Mouse (Mus musculus): ENCODE data around the gene Lgals1.

Gene Lgals1

GRCm38 (mm10) chr15:78937311-78937710 lies 10.8 kb downstream of the Lgals1 start:
- DNase-seq (ENCODE audit: extremely low spot score) = no peak

- no peak for DNase-seq (ENCODE audit: extremely low spot score)
Measured at GRCm38 (mm10) chr15:78937963-78938362, 11.4 kb downstream of the Lgals1 start.

GRCm38 (mm10) chr15:78940325-78940724 lies 13.8 kb downstream of the Lgals1 start:
- DNase-seq (ENCODE audit: extremely low spot score) = no peak

- peak; percentile 87 for DNase-seq (ENCODE audit: extremely low spot score)
Measured at GRCm38 (mm10) chr15:78942663-78943062, 16.1 kb downstream of the Lgals1 start.

- no peak for DNase-seq (ENCODE audit: extremely low spot score)
Measured at GRCm38 (mm10) chr15:78946232-78946631, 19.7 kb downstream of the Lgals1 start.

DNA sequence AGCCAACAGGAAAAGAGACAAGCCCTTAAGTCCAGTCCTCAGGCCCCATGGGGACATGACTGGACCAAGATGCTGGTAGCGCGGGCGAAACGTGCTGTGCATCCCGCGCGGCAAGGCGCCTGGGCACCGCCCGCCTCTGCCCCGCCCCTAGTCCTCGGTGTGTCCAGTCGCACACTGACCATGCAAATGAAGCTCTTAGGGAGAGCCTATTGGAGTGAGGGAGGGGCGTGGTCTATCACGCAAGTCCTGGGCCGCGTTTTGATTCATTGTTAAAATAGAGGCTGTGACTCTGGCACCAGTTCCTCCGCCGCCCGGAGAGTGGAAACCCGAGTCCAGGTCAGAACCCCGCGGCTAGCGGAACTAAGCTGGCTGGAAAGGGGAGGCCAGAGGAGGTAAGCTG lies 21.1 kb downstream of the Lgals1 start, which contains the start of gene Triobp:
TSS of gene Triobp (plus strand) at position 68 of the 400 bp plus-strand sequence.
- DNase-seq (ENCODE audit: extremely low spot score) = peak; percentile 90

- DNase-seq (ENCODE audit: extremely low spot score) = no peak
Measured at GRCm38 (mm10) chr15:78948152-78948725, 21.7 kb downstream of the Lgals1 start.

DNA sequence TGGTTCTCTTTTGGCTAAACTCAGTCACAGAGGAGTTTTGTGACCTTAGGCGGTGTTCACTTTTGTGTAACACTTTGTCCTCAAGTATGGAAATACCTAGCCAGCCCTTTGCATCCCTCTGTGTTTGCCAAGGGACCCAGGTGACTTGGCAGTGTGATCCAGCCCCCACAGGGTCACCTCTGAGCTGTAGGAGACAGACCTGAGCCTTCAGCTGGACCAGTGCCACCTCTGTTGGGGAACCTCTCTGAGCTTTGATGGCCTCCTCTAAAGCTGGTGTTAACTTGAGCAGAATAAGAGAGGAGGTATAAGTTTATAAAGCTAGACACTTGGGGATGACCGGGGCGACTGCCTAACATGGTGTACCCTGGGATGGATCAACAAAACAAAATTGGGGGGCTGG lies 22.4 kb downstream of the Lgals1 start:
- no peak for DNase-seq (ENCODE audit: extremely low spot score)

GRCm38 (mm10) chr15:78955663-78956062 lies 29.1 kb downstream of the Lgals1 start:
- DNase-seq (ENCODE audit: extremely low spot score) = no peak

DNA sequence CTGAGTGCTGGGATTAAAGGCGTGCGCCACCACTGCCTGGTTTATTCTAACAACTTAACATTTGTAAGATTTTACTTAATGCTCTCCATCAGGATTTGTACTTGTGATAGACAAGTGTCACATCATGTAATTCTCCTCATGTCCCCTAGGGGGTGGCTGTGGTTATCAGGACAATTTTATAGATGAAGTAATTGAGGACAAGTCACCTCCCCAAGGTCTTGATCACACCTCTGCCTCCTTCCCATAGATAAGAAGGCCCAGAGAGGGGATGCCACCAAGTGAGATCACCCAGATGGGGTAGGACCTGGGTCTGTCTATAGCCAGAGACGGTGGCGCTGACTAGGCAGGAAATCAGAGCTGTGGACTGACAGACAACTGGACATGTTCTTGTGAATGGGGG lies 29.8 kb downstream of the Lgals1 start:
- no peak for DNase-seq (ENCODE audit: extremely low spot score)

DNA sequence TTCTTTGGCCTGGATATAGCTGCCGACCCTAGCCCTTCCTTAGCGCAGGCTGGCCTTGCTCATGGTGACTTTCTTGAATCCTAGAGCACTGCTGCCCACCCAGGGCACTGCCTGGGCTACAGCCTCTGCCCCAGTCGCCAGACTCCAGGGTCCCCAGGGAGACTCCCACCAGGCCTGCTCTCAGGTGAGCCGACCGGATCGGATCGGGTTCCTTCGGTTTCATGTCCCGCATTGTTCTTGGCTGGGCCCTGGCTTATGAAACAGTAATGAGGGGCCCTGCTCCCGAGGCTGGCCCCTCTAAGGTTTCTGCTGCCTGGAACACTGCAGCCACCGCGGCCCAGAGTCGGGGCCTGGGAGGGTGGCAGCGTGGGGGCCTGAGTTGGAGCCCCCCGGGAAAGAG lies 30.5 kb downstream of the Lgals1 start:
- no peak for DNase-seq (ENCODE audit: extremely low spot score)

- no peak for DNase-seq (ENCODE audit: extremely low spot score)
Measured at GRCm38 (mm10) chr15:78959537-78959936, 33.0 kb downstream of the Lgals1 start.

DNA sequence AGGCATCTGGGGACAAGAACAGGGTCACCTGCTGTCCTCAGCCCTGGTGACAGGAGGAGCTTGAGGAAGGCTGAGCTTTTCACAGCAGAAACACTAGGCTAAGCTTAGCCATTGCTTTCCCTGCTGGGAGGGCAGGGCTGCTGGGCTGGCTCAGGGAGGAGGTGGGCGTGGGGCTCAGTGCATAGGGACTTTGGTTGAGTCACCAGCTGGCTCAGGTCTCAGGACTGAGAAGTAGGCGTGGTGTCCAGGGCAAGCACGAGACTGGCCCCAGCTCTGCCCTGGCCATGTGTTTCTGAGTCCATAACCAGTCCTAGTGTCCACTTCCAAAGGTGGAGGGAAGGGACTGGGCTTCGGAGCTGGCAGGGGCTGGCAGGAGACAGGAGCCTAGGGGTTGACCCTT lies 33.6 kb downstream of the Lgals1 start:
- no peak for DNase-seq (ENCODE audit: extremely low spot score)

- DNase-seq (ENCODE audit: extremely low spot score) = peak; percentile 67
Measured at GRCm38 (mm10) chr15:78962885-78963284, 36.4 kb downstream of the Lgals1 start.

DNA sequence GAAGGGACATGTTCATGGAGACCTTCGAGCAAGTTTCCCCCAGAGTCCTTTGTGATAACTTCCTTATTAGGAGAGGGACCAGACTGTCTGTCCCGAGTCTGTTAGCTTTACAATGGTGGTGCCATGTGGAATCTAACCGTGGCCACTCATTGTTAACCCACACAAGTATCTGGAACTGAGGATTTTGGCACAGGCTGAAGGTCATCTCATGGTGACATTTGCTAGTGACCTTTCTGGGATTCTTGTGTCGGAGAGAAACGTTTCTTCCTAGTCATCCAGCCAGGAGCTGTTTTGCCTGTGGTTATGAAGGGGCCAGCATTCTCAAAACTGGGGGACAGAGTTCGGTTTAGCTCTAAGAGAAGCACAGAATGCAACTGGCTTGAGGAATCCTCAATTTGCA lies 45.1 kb downstream of the Lgals1 start:
- DNase-seq (ENCODE audit: extremely low spot score) = no peak

GRCm38 (mm10) chr15:78973950-78974349 lies 47.4 kb downstream of the Lgals1 start:
- DNase-seq (ENCODE audit: extremely low spot score) = peak; percentile 19

DNA sequence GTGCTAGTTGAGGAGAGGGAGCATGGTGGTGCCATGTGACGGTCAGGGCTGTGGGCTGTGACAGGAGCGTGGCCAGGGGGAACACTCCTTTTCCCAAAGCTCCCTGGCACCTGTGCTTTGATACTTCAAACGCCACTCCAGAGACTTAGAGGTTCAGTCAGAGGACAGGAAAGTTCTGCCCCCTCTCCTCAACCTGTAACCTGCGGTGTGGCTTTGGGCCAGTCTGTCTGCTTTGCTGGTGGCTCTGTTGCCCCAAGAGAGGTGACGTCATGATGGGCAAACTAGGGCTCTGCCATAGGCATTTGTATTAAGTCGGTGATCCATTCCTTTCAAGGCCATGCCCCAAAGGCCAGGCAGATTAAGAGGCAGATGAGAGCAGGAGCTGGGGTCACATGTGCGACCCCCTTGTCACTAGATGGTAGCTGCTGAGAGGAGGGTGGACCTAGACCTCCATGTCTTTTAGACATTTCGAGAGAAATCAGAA lies 51.2 kb downstream of the Lgals1 start:
- DNase-seq (ENCODE audit: extremely low spot score) = no peak

- peak; percentile 48 for DNase-seq (ENCODE audit: extremely low spot score)
Measured at GRCm38 (mm10) chr15:78978875-78979274, 52.4 kb downstream of the Lgals1 start.

All from embryo, embryonic 9.5 days (tissue).